Mouse (Mus musculus): Measurements from ENCODE around the gene Ubox5.
"Not testable (repeated sequence)": the region's sequence is repeated elsewhere in the genome, so short reads cannot be mapped to it uniquely, and the experiment has no call there.

The Ubox5 gene

DNA sequence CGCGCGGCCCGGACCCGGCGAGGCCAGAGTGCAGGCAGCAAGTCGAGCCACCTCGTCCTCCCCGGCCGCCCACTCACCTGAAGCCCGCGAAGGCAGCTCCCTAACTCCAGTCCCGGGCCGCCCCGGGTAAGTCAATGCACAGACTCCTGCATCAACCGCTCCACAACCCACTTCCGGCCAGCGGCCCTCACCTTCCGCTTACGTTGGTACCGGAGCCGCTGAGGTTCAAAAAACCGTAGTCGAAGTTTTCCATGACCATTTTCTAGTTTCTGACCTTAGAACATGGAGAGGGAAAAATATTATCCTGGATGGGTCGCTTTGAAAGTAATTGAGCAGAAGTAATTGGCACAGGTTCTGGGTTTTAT is at the start of gene Ubox5, which contains the start of gene Fastkd5:
TSS of gene Ubox5 (minus strand) at position 200 of the 365 bp plus-strand sequence.
TSS of gene Fastkd5 (minus strand) at position 189 of the 365 bp plus-strand sequence.
- DNase-seq (ENCODE audit: low spot score in 2 of 2), result peak; percentile 95

DNA sequence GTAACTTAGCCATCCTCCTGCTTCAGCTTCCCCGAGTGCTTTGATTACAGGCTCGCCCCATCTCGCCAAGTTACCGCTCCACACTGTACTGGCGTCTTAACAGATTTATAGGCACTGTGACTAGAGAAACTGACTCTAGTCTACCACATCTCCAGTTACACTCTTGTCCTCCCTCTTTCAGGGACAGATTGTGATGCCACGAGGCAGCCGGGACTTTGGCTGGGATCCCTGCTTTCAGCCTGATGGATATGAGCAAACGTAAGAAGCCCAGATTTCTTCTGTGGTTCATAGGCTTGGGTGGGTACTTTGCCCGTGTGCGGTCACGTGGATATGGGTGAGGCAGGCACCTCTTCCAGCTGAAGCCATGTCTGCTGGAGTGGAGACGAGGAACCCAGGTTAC is 49.3 kb upstream of the Ubox5 start:
- no peak for DNase-seq (ENCODE audit: low spot score in 2 of 2)

DNA sequence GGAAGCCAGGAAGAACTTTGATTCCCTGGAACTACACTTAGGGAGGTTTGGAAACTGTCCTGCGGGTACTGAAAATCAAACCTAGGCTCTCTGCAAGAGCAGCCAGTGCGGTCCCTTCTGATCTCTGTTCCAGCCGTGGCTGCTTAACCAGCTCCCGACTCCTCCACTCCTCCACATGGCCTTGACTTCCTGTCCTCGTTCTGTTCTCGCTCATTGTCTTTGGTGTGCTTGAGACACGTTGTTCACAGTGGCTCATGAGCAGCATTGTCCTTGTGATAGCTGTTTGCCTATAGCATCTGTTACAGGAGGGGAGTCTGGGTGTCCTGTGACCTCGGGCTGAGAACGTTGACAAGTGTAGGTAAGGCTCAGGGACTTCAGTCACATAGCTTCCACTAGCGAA is 47.4 kb upstream of the Ubox5 start:
- no peak for DNase-seq (ENCODE audit: low spot score in 2 of 2)

DNA sequence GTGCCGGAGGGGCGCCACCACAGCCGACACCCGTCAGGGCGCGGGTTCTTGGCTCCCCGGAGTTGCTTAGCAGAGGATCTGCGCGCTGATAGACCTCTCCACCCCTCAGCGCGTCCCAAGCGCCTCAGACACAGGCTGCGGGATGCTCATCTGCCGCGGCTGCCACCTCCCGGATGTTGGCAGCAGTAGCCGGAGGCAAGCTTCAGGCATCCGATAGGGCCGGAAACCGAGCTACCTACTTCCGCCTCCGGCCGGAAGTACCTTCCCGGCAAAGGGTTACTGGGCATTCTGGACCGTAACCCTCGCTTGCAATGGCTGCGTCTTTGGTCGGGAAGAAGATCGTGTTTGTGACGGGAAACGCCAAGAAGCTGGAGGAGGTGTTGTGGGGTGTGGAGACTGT is 37.7 kb upstream of the Ubox5 start, which contains the start of gene Itpa:
TSS of gene Itpa (plus strand) at position 52 of the 400 bp plus-strand sequence.
- peak; percentile 93 to 94 for DNase-seq (ENCODE audit: low spot score in 2 of 2)

DNA sequence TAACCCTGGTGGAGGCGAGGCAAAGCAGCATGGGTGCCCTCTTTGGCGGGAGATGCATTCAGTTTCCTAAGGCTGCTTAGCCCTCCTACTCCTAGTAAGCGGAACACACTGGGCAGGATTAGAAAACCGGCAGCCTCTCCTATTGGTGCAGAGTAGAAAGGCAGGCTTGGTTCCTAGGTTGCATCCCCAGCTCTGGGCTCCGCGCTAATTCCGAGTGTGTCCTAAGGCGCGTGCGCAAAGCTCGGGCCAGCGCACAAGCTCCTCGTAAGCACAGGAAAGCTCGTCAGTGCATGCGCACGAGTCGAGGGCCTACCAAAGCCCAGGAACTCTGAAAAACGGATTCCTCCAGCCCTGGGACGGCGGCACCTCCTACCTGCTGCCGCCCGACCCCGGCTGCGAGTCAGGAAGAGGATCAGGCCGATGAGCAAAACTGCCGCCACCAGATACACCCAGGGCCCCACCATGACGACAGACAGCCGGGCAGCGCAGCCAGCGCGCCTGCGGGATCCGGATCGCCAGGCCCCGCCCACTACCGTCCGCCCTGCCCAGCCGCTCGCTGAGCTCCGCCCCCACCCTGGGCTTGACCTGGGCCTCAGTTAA is 34.4 kb upstream of the Ubox5 start, which contains the start of gene Ddrgk1:
TSS of gene Ddrgk1 (minus strand) at position 558 of the 600 bp plus-strand sequence.
- peak; percentile 96 to 97 for DNase-seq (ENCODE audit: low spot score in 2 of 2)

DNA sequence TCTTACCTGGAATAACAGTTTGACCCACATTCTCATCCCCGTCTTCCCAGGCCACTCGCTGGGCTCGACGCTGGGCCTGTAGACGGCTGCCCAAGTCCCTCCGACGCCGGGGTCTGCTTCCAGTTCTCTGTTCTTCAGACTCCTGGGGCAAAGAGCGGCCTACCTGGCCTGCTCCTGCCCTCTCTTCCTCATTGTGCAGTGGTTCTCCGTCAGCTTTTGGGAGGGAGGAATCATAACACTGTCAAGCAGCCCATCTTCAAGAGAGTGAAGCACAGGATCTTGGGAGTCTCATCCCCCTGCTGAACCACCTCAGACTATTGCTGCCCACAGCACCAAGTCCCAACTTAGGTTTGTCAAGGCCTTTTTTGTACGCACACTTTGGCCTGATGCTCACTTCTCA is 33.5 kb upstream of the Ubox5 start:
- no peak for DNase-seq (ENCODE audit: low spot score in 2 of 2)

DNA sequence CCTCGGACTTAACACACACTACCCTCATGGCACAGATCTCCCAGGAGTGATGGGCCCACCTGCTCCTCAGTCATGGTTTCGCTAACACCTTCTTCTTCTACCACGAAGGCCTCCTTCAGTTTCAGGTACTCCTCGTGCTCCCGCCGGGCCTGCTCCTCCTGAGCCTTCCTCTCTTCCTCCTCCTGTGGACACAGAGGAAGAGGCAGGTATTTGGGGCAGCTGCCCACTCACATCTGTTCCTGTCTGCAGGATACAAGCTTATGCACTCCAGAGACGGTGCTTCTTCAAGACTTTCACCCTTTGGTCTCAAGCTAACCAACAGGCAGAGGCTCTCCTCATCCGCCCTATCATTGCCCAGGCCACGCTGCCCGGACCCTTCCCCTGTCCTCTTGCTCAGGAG is 28.7 kb upstream of the Ubox5 start:
- DNase-seq (ENCODE audit: low spot score in 2 of 2), result no peak

DNA sequence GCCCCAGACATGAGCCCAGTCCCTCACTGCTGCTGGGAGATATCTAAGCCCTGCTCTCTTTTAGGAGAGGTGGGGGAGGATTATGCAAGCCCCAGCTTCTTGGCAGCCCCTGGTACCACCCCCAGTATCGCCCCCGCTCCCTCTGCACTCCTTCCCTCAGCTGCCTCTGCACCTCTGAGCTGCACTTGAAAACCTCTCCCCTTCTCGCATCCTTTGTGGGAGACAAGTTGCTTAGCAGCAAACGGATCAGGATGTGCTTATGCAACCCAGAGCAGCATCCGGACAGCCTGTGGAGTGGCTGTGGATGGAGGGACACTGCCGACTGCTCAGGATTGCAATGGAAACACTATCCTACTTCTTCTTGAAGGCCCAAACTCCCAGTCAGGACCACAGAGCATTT is 27.7 kb upstream of the Ubox5 start:
- DNase-seq (ENCODE audit: low spot score in 2 of 2), result peak; percentile 68 to 69

DNA sequence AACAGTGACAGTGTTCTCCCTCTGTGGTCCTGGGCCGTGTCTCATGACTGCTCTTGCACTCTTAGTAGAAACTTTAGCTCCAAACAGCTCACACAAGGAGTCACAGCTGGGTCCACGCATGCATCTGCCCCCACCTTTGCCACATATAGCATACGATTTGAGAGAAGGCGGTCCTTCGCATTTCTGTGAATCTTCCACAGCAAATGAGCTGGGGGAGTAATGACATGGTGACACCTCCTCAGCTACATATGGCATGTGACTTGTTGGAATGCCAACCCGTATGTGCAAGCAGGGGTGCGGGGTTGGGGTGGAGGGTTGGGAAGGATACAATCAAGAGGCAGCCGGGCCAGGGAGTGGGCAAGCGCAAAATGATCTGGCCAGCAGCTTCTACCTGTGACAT is 26.7 kb upstream of the Ubox5 start:
- no peak for DNase-seq (ENCODE audit: low spot score in 2 of 2)

DNA sequence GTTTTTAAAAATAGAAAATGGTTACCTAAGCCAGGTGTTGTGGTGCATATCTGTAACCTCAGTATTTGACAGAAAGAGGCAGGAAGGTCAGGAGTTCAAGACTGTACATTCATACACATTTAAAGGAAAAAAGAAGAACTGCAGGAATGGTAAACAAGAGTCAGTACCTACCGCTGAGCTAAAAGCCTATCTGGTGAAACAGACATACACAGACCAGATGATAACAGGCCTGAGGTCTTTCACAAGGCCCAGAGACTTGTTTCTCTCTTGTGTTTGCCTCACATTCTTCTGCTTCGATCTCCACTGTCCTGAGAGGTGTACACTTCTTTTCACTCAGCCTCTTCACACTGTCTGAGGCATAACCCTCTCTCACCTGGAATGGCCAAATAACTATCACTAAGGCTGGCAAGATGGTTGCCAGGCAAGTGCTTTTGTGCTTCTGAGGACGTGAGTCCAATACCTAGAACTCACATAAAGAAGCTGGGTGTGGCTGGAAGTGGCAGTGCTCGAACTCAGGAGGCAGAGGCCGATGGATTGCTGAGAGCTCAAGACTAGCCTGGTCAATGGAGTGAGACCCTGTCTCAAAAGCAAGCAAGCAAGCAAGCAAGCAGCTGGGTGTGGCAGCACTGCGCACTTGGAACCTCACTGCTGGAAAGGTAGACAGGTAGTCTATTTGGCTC is 26.0 kb upstream of the Ubox5 start:
- DNase-seq (ENCODE audit: low spot score in 2 of 2), result no peak

DNA sequence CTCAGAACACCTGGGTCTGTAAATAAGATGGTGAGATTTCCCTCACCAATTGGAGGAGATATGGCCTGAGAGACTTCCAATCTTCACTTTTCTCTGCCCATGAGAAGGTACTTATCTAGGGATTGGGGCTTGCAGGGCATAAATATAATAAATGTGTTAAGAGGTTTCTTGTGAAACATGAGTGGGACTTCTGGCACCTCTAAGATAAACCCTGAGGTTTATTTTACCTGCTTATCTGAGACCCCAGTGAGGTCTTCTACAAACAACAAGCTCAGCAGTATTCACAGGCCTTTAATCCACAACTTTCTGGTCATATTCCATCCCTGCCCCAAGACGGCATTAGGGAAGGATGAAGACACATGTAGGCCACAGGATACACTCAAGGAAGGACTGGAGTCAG is 23.9 kb upstream of the Ubox5 start:
- no peak for DNase-seq (ENCODE audit: low spot score in 2 of 2)

DNA sequence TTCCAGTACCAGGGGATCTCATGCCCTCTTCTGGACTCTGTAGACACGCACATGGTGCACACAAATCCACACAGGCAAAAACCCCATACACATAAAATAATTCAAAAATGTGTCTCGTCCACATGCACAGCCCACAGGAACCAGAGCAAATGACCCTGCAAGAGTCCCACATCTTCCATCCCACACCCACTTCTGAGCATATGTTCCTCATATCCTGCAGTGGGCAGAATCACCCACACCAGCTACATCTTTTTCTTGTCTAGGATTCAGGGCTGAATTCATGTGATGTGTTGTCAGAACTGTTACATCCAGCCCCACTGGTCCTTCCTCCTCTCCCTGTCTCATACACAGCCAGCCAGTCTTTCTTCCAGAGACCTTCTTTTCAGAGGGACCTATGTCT is 23.5 kb upstream of the Ubox5 start:
- no peak for DNase-seq (ENCODE audit: low spot score in 2 of 2)

DNA sequence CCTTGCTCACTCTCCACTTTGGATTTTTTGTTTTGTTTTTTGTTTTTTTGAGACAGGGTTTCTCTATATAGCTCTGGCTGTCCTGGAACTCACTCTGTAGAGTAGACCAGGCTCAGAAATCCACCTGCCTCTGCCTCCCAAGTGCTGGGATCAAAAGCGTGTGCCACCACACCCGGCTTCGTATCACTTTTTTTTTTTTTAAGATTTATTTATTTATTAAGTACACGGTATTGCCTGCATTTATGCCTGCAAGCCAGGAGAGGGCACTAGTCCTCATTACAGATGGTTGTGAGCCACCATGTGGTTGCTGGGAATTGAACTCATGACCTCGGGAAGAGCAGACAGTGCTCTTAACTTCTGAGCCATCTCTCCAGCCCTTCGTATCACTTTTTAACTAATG is 19.2 kb upstream of the Ubox5 start:
- not testable (repeated sequence) for DNase-seq (ENCODE audit: low spot score in 2 of 2)

DNA sequence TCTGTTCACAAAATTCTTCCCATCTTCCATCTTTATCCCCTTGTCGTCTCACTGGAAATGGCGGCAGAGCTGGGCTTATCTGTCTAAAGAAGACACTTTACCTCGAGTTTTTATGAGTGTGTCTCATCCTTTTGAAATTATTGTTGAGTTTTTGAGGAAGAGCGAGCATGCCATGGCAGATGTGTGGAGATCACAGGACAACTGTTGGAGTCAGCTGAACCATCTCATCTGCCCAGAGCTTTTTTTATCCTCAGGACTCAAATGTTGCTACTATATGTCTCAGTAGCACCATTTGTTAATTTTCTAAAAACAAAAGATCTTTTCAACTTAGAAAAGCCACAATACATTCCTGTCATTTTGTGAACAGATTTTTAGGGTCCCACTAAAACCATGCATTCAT is 15.4 kb upstream of the Ubox5 start:
- no peak for DNase-seq (ENCODE audit: low spot score in 2 of 2)

DNA sequence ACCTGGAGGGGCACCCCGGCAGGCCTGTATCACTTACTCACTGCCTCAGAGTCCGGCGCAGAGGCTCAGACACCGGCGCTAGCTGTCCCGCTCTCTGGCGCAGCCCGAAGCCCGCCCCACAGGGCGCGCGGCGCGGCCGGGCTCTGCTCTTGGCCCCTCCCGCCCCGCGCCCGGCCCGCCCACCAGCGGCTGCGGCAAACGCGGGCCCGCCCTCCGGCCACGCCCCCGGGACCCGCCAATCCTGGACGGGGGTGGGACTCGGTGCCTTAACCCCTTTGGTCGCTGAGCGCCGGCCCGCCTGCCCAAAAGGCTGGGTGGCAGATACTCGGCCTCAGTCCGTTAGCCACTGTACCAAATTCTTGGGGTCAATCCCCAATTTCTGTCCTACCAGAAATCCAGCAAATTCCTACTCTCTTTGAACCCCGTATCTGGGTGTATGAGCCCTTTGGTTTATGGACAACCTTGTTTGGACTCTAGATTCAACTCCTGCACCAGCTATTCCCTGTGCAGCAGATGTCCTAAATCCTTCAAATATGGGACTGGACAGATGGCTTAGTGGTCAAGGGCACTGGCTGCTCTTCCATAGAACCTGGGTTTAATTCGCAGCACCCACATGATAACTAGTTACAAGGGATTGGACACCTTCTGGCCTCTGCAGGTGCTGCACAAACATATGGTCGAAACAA is 13.0 kb upstream of the Ubox5 start, which contains the start of gene Lzts3:
TSS of gene Lzts3 (minus strand) at position 120 of the 686 bp plus-strand sequence.
- peak; percentile 94 for DNase-seq (ENCODE audit: low spot score in 2 of 2)

DNA sequence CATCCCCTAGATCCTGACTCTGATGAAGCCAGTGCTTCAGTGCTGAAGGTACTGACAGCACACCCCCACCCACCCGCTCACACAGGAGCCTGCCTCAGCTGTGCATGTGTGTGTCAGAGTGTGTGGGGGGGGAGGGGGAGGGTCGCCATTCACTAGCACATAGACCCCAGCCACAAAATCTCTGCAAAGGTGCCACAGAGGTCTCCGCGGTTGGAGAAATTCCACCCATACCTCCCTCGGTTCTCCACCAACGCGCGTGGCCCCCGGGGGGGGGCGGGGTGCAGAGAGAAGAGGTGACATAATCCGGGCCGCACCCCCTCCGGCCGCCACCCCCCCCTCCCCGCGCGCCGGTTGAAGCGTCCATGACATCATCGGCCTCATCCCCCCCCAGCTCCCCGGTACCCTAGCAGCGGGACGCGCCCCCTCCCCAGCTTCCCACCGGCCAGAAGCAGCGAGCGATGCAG is 12.4 kb upstream of the Ubox5 start:
- DNase-seq (ENCODE audit: low spot score in 2 of 2), result peak in 1 of 2 experiments; percentile 67

DNA sequence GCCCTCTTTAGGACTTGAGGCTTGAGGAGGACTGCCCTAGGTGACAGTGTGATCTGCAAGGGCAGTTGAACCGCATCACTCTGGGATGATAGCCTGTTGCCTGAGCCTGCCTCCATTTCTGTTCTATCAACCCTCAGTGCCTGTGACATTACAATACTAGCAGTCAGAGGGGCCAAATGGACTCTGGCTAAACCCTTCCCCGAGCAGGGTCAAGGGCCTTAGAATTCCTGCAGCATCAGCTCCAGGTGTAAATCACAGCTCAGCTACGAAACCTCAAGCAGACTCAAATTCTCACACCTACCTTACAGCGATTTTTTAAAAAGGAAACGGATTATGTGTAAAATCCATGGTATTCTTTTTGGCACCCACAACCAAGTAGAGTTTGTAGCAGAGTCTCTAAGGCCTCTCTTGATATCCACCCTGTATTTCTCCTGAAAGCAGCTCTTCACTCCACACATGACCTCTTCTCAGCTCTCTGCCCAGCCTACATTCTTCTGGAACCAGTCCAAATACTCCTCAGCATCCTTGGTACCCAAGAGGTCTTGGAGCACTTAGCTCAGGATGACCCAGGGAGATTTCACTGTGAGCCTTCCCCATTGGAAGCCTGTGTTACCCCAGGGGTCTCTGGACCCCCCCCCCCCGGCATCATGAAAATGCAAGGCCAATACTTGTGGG is 11.7 kb upstream of the Ubox5 start:
- DNase-seq (ENCODE audit: low spot score in 2 of 2), result no peak

DNA sequence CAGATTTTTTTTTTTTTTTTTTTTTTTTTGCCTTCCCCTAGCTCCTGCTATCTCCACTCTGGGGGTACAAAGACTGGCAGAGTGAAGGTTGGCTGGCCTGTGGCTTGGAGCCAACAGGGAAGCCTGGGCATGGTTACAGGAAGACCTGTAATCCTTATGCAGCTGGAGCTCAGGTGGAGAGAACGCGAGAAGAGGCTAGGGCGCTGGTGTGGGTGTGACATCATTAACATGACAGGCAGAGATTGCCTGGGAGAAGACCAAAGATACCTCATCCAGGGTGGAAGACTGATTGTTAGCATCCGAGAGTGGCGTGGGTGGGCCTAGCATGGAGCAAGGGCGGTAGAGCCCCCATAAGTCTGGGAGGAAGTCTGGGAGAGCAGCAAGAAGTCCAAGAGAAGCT is 9.4 kb upstream of the Ubox5 start:
- DNase-seq (ENCODE audit: low spot score in 2 of 2), result no peak

DNA sequence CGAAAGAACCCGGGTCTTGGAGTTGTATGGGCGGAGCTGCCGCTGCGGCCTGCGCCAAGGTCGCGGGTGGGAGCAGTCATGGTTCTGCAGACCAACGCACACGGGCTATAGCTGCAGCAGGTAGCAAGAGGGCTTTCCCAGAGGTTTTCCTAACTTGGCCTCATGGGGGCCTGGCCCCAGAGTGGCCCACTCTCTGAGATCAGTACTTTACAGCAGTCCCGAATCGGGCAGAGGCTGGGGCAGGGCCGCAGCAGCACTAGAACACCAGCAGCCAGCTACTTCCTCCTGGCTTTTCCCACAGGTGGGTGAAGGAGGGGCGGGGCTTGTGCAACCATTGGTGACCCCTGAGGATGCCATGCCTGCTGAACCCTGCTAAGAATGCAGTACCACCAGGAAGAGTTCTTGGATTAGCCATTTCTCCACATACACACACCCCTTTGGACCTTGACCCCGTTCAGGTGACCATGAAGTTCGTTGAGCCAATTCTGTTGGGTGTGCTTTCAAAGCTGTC is 8.3 kb upstream of the Ubox5 start:
- no peak for DNase-seq (ENCODE audit: low spot score in 2 of 2)

DNA sequence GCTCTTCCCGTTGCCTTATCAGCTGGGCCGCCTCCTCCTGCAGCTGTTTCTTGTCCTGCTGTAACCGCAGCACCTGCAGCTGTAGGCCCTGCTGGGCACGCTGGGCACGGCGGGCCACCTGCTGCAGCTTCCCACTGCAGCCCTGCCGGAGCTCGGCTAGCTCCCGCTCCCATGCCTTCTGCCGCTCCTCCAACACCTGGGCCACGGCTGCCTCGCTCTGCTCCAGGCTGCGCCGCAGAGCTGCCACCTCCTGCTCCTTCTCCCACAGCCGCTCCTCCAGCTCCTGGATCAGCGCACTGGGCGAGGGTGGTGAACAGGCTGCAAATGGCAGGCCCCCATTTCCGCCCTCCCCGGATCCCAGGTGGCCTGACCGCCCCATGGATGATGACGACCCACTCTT is 6.0 kb upstream of the Ubox5 start:
- DNase-seq (ENCODE audit: low spot score in 2 of 2), result no peak

DNA sequence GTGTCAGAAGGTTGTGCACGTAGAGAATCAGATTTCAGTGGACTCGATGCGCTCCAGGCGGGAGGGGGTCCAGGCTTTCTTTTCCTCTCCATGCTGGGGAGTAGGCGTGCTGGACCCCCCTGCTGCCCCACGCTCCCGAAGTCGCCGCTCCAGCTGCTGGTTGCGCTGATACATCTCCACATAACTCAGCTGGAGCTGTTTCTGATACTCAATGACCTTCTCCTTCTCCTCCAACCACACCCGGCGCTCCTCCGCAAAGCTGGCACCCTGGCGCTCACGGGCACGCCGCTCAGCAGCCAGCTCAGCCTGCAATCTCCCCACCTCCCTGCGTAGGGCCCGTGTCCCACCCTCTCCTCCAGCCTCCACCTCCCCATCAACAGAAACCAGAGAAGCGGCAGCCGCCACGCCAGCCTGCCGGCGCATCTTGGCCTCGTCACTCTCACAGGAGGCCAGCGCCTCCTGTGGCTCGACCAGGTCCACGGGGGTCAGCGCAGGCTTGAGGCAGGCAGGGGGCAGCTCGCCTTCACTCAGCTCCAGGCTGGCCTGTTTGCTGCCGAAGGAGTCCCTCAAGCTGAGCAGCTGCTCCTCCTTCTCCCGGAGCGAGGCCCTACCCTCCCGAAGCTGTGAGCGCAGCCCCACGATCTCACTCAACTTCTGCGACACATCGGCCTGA is 5.0 kb upstream of the Ubox5 start:
- DNase-seq (ENCODE audit: low spot score in 2 of 2), result no peak

All from right cerebral cortex, postnatal 10 days (tissue).